Mouse (Mus musculus): ENCODE results near the gene Vkorc1. TPM values are rescaled to one million over a fixed set of nuclear protein-coding genes. Genes with fewer than 3 reads are reported as not detected.
"Not testable (repeated sequence)": the region's sequence is repeated elsewhere in the genome, so short reads cannot be mapped to it uniquely, and the experiment has no call there.

Vkorc1 gene
- polyA plus RNA-seq (2017; shearing (Covaris generic)): 10 to 100 TPM; 20.9 to 31.8 TPM

DNA sequence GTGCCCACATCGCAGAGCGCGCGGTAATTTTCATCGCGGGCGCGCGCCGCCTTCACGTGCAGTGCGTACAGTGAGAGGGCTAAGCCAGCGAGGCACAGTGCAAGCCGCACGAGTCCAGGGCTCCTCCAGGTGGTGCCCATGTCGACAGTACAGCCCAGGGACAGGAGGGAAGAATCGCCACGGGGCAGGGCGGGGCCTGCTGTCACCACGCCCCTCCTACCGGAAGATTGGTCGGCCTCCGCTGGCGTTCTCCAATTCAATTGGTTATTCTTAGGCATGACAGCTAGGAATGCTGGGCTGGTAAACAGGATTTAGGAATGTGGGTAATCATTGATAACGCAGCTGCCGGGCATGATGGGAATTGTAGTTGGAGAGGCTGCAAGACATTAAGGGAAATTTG is at the start of gene Vkorc1, which contains the start of gene Gm21974:
Gene Vkorc1 (minus strand): TSS at position 176 of the 400 bp plus-strand sequence.
Gene Gm21974 (minus strand): TSS at position 13 of the 400 bp plus-strand sequence.
- peak; percentile 91 for ATAC-seq

DNA sequence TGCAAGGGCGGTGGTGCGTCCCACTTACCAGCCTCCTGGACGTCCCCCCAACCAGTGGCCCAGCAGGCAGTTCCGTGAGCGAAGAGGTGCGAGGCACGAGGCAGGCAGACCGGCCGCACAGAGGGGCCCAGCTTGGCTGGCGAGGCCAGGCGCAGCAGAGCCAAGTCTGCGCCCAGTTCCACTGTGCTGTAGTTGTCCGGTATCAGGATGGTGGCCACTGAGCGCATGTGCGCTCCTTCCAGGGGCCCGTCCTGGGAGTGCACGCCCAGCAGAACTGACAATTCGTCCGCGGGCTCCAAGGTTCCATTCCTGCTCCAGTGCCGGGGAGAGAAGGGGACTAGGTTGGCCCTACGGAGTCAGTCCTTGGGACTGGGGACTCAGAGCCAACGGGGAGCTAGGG is 49.2 kb upstream of the Vkorc1 start:
- ATAC-seq: no peak

DNA sequence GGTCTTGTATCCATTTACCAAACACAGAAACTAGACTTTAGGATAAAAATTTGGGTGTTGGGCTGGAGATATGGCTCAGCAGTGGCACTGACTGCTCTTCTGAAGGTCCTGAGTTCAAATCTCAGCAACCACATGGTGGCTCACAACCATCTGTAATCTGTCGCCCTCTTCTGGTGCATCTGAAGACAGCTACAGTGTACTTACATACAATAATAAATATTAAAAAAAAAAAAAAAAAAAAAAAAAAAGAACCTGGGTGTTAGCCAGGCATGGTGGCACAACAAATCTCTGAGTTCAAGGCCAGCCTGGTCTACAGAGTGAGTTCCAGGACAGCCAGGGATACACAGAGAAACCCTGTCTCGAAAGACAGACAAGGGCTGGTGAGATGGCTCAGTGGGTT is 46.7 kb upstream of the Vkorc1 start:
- ATAC-seq: not testable (repeated sequence)

DNA sequence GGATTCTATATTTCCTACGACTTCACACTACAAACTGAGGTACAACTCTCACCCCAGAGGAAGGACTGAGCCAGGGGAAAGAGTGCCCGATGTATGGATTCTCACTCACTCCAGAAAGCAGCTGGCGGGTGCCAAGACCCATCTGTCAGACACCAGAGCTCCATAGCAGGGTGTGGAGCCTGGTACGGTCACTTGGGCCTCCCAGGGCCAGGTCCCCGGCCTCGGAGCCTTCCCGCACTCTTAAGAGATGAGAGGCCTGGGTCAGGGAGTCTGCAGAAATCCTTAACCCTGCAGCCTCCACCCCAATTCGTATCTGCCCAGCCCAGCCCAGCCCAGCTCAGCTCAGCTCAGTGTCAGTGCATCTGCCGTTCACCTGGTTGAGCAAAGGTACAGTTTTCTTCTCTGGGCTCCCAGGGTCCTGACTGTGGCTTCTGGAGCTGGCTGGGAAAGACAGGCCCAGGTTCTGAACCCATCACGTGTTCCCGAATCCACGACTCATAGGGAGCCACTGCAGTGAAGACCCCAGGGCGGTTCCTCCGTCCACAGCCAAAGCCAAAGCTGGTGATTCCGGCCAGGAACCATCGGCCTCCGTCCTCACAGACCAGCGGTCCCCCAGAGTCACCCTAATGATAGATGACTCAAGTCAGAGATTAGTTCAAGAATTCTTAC is 40.9 kb upstream of the Vkorc1 start:
- no peak for ATAC-seq

DNA sequence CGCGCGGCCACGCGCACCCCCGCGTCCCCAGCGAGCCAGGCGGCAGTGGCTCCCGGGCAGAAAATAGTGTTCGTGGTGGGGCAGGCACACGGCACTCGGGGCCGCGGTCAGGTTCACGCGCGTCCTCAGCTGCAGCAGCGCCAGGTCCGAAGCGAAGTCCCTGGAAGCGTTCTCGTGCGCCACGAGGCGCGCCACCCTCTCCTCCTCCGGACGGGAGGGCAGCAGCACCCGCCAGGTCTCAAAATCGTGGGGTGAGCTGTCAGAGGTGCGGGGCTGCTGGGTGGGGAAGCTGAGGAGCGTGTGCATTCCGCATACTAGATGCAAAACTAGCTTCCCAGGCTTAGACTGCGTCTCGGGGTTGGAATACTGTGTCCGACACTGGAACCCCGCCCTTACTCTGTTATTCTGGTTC is 40.3 kb upstream of the Vkorc1 start:
- ATAC-seq: peak; percentile 34

DNA sequence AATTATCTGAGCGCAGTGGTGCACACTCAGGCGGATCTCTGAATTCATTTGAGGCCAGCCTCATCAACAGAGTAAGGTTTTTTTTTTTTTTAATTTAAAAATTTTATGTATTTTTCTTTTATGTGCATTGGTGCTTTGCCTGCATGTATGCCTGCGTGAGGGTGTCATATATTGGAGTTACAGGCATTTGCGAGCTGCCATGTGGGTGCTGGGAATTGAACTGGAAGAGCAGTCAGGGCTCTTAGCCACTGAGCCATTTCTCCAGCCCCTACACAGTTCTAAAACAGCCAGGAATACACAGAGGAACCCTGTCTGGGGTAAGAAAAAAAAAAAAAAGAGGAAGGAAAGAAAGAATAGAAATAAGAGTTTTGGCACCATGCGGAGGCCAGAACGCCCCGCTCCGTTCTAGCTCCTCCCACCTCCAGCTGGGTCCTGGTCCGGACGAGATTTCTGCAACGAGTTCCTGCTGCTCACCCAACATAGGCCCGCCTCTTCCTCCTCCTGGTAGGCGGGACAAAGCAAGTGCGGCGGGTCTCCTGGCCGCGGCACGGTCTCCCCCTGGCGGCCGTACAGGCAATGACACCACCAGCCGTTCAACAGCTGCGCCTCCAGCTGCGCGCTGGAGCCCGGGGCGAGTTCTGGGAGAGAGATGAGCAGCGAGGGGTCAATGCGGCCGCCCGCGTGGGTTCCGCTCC is 39.8 kb upstream of the Vkorc1 start:
- ATAC-seq: peak; percentile 97

DNA sequence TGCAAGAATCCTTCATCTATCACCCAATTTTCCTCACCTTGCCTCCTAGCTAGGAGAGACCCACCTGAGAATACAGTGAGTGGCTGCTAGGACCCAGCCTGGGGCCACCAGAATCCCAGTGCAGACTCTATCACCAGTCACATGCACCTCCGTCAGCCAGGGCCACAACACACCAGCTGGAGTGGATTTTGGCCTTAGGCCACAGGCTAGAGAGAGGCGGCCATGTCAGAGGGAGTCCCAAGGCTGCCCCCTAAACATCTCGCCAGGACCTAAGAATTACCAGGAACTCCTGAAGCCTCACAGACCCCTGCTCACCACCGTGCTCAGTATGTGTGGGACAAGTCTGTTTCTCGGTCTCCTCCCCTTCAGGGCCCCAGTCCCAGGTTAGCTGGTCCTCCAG is 38.7 kb upstream of the Vkorc1 start:
- no peak for ATAC-seq

DNA sequence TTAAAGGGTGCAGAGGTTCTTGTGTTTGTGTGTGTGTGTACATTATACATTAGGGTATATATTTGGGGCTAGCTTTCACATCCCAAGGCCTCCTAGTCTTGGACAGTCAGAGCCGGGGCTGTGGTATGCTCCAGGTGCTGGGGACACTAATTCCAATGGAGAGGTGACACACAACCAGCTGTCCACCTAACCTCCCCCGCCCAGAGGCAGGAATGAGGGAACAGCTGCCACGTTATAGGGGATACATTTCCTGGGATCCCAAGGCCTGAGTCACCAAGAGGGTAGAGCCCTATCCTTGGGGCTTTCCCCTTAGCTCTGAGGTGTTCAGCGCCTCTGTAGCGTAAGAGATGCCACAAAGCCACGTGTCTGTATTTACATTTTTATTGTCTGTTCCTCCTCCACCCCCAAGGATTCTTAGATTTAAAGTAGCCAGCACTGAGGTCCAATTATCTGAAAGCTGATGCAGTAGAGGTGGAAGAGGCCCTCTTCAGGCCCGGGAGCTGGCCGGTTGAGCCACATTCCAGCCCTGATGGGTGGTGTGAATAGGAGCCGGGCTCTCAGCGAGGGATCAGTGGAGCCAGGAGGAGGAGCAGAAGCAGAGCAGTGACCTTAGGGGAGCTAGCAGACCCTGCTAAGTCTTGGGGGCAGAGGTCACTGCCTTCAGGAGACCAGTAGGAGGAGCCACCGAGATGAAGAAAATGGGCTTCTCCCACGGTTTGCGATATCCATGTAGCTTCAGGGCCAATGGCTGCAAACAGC is 37.0 kb upstream of the Vkorc1 start:
- no peak for ATAC-seq

DNA sequence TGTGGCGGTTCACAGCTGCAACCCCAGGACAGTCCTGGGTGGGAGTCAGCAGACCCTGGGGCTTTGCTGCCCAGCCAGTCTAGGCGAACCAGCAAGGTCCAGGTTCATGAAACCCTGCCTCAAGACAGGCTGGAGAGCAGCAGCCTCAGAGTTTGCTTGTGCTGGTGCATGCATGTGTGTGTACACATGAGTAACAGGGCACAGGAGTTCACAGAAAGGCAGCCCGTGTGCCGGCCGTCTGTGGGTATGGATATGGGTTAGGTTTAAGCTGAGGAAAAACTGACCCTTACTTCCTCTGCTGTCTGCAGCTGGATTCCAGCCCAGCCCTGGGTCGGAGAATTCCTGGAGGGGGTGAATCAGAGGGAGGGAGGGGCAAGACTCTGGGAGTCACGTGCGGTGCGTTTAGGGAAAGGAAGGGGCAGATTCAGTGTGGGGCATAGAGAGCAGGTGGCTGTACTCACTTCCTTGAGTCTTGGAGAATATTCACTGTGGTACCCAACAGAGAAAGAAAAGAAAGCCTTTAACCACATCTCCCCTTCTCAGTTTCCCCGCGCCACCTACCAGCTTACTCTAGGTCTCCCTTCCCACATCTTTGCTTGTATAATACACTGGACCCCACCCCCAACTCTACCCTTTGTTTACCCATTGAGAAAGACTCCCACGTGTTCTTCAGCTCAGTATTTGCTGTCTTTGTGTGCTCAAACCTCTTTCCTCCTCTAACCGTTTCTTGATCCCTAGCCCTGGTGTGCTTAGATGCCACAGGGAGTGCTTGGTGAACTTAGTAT is 36.1 kb upstream of the Vkorc1 start:
- no peak for ATAC-seq

DNA sequence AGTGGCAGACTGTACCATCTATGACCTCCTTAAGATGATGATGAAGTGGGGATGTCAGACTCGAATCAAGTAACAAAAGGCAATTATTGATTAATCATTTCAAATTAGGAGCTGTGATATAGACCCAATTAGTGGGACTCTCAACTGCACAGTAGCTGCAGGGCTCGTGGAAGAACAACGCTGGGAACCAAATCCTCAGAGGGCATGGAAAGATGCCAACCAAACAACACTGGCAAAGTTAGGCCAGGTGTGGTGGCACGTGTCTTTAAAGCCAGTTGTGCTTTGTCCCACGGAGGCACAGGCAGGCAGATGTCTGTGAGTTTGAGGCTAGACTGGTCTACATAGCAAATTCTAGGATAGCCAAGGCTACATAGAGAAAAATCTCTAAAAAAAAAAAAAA is 35.2 kb upstream of the Vkorc1 start:
- ATAC-seq: no peak

DNA sequence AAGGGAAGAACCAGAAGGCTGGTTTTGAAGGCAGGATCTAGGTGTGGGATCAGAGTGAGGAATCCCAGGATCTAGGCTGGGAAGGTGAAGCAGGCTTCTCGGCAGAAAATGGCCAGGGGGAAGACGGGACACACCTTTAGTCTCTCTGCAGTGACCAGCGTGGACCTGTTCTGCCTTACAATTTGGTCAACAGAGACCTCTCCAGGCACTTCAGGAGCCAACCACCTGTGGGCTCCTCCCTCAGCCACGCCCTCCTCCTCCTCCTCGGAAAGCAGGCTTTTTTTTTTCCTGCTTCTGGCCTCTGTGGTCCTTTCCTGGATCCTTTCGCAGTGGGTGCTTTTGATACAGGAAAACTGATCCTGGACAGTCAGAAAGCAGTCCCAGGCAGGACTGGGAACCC is 34.5 kb upstream of the Vkorc1 start, which contains the start of gene Prss8:
Gene Prss8 (minus strand): TSS at position 182 of the 400 bp plus-strand sequence.
- no peak for ATAC-seq

DNA sequence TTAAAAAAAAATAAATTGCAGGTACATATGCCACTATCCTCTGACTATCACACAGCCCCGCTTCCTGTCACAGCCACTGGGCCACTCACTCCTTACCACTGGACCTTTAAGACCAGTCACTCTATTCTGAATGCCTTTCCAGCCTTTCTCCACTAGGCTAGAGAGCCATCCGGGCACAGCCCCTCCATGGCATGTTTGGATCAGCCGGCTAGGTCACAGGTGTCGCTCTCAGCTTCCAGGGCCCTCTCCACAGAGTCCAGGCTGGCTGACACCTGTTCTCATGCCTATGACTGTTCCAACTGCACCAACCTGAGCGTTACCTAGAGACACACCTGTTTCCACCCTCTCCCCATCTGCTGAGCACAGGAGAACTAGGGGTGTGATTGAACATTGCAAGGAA is 33.2 kb upstream of the Vkorc1 start:
- no peak for ATAC-seq

DNA sequence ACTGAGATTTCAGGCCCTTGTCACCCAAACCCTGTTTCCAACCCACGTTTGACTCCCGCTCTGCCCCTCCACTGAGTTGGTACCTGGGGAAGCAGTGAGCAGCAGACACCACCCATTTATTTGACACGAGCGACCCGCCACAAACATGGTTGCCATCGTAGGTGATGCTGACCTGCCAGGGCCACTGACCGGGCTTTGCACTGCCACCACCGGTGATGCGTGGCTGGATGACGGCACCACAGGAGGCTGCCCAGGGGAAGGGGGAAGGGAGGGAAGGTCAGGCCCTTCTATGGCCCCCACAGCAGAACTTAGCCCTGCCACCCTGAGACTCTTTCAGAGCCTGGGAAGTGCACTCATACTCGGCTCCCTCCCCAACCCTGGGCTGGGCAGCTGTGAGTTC is 32.3 kb upstream of the Vkorc1 start:
- ATAC-seq: no peak

DNA sequence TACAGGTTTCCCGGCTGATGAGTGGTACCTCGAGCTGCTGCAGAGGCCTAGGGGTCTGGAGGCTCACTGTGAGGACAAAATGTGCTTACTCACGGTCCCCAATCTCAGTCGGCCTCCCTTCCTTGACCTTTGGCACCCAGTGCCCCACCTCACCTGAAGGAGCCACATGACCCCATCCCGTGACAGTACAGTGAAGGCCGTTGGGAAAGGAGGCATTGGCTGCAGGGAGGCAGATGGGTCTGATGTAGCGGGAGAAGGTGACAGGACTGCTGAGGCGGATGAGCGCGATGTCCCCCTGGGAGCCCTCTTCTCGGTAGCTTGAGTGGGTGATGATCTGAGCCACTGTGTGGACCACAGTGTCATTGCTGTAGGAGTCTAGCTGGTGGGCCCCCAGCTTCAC is 31.4 kb upstream of the Vkorc1 start:
- ATAC-seq: no peak

DNA sequence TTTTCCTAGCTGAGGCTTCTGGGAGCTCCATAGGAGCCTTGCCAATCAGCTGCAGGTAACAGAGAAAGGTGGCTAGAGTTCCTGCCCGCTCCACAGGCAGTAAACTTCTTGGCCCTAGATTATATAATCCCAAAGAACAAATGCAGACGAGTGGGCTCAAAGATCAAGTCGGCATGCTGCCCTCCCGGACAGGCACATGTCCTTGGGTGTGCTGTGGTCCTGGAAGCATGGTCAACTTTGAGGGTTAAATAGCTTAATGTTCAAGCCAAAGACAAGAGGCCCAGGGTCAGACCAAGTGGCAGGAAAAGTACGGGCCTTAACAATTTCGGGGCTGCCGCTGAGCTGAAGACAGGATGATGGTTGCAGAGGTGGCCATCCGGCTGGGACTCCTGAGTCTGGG is 30.6 kb upstream of the Vkorc1 start:
- ATAC-seq: no peak

DNA sequence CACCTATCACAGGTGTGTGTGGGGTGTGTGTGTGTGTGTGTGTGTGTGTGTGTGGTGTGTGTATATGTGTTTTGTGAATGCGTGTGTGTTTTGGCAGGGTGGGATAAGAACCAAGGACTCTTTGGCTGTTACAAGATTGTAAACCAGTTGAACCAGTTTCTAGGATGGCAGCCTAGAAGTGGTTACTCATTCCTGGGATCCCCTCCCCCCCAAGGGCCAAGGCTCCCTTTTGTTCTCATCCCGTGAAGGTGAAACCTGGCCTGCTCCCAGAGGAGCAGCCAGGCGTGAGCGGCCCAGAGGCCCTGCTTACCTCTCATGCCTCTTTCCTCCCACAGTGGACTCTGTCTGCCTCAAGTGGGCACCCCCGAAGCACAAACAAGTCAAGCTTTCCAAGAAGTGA is 29.8 kb upstream of the Vkorc1 start:
- ATAC-seq: no peak

DNA sequence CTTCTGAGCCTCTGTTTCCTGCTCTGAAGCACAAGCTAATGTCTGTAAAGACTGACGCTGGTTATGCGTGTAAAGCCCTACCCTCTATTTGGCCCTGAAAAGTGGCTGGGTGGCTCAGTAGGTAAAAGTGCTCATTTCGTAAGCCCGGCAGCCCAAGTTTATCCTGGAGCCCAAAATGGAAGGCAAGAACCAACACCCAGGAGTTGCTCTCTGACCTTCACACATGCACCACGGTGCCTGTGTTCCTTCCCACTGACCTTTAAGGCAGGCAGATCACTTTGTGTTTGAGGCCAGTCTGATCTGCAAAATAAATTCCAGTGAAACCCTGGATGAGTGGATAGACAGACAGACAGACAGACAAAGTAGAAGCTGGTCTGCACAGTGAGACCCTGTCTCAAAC is 28.3 kb upstream of the Vkorc1 start:
- no peak for ATAC-seq

DNA sequence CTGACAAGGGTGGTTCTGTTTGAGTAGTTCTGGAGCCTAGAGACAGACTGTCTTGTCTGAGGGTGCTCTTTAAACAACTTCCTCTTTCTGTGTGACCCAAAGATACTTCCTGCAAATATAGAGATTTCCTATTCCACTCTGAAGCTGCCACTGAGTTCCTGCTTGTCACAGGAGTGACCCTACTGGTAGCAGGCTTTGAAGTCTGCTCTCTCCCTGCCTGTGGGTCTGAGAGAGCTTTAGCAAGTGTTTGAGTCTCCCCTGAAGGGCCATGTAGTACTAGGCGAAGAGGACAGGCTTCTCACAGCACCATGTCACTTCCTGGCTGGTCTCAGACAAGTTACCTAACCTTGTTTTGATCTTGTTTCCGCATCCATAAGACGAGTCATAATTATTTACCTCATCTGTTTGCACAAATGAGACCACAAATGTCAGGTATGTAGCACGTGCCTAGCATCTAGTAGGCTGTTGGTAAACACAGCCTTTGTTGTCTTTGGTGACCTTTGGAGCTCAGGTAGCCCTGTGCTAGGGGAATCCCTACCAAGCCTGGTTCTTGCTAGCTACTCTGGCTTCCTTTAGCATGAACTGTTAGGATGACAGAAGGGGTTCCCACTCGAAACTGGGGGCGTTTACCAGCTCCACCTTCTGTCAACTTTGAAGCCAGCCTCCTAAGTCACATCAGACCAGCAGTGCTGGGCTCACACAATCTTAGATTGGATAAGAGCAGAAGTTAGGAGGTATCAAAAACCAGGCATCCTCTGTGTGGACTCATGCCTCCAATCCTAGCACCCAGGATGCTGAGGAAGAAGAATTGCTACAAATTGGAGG is 27.2 kb upstream of the Vkorc1 start:
- peak; percentile 87 for ATAC-seq

DNA sequence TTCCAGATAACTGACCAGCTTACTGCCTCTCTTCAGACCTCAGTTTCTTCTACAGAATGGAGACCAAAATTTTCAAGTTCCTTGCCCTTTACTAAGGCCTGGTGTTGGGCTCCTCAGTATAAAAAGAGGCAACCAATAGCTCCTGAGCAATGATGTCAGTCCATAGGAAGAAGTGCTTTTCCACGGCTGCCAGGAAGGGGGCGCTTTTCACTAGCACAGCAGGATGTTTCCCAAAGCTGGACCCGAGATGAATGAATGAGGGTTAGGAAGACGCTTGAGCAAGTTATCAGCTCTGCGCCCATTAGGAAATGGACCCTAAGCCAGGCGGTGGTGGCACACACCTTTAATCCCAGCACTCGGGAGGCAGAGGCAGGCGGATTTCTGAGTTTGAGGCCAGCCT is 26.1 kb upstream of the Vkorc1 start:
- ATAC-seq: no peak

DNA sequence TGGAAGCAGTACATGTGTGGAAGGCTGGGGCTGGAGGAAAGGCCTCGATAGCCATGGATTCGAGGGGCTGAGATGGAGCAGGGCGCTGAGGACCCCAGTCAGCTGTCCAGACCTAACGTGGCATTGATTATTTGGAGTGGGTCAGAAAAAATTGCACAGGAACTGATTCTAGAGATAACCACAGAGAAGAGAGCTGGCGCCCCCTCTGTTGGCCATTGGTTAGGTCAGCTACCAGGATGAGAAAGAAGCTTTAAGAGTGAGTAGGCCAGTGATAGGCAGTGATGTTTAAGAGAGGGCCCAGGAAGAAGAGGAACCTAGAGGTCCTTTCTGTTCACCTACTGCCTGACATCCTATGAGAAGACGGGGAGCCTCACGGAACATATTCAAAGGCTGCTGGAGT is 23.9 kb upstream of the Vkorc1 start:
- no peak for ATAC-seq

DNA sequence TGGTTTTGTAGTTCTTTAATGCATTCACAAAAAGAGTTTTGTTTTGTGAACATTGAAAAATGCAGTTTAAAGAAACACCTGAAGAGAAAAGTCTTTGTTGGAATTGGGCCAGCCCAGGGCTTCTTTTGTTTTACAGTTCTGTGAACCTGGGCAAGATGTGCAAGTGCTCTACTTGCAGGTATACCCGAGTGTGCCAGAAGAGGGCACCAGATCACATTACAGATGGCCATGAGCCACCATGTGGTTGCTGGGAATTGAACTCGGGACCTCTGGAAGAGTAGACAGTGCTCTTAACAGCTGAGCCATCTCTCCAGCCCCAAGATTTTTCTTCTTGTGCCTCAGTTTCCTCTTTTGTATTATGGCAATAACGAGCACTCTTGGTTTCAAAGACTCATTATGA is 22.8 kb upstream of the Vkorc1 start:
- ATAC-seq: no peak

DNA sequence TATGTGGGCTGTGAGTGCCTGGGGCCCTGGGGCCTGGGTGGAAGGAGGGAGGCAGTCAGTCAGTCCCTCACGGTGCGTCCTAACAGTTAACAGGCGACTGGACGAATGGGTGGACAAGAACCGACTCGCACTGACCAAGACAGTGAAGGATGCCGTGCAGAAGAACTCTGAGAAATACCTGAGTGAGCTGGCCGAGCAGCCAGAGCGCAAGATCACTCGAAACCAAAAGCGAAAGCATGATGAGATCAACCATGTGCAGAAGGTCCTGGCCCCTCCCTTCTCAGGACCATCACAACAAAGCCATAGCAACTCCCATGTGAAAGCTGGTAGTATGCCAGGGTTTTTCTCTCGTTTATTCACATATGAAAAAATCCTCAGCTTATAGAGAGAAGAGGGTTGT is 19.9 kb upstream of the Vkorc1 start:
- no peak for ATAC-seq

Data from activated CD4-positive, CD25-positive, alpha-beta regulatory T cell, adult 4 months (primary cell).